Mouse (Mus musculus) embryonic fibroblast, embryonic 13.5 days (primary cell): ENCODE measurements around the gene Cux2.

ENCODE experiments used
- CTCF ChIP-seq: IDR thresholded peaks from 2 replicates; pipeline ENCODE4 v1.5.1; 2011; ENCODE audit warnings: mild to moderate bottlenecking, control low read depth, low read length, moderate library complexity, borderline replicate concordance; ENCODE audit not compliant: insufficient read depth
- POLR2A ChIP-seq: IDR thresholded peaks from 2 replicates; pipeline ENCODE4 v1.6.1; 2011; ENCODE audit warnings: low read depth, mild to moderate bottlenecking, control low read depth, low read length, moderate library complexity

GRCm38 (mm10) chr5:121890925-121891324 lies 159.0 kb downstream of the Cux2 start:
- no peak for TF ChIP-seq POLR2A
- TF ChIP-seq CTCF, result no peak
